Mouse (Mus musculus) embryo, embryonic 11.5 days (tissue): ENCODE results near the gene Rab14.

Source experiments
- DNase-seq: peaks from one replicate; pipeline ENCODE4 v3.0.0-alpha.2; 2012; ENCODE audit warnings: low read depth, low spot score

Gene Rab14

GRCm38 (mm10) chr2:35200898-35201668 lies at the start of gene Rab14:
Gene Rab14, minus strand, starts transcription at chr2:35201120.
- peak; percentile 100 for DNase-seq

- no peak for DNase-seq
Measured at GRCm38 (mm10) chr2:35247763-35248162, 46.8 kb upstream of the Rab14 start.

- DNase-seq = no peak
Measured at GRCm38 (mm10) chr2:35244241-35244640, 43.3 kb upstream of the Rab14 start.

- no peak for DNase-seq
Measured at GRCm38 (mm10) chr2:35235021-35235420, 34.1 kb upstream of the Rab14 start.

- DNase-seq = no peak
Measured at GRCm38 (mm10) chr2:35233898-35234297, 33.0 kb upstream of the Rab14 start.

- no peak for DNase-seq
Measured at GRCm38 (mm10) chr2:35232595-35233445, 31.9 kb upstream of the Rab14 start.

GRCm38 (mm10) chr2:35231871-35232270 lies 31.0 kb upstream of the Rab14 start:
- no peak for DNase-seq

- DNase-seq = no peak
Measured at GRCm38 (mm10) chr2:35230215-35230614, 29.3 kb upstream of the Rab14 start.

- DNase-seq = no peak
Measured at GRCm38 (mm10) chr2:35228145-35228544, 27.2 kb upstream of the Rab14 start.

- no peak for DNase-seq
Measured at GRCm38 (mm10) chr2:35224285-35224684, 23.4 kb upstream of the Rab14 start.

- no peak for DNase-seq
Measured at GRCm38 (mm10) chr2:35222822-35223391, 22.0 kb upstream of the Rab14 start.

- no peak for DNase-seq
Measured at GRCm38 (mm10) chr2:35218736-35219135, 17.8 kb upstream of the Rab14 start.

- DNase-seq = no peak
Measured at GRCm38 (mm10) chr2:35216701-35217100, 15.8 kb upstream of the Rab14 start.

- DNase-seq = no peak
Measured at GRCm38 (mm10) chr2:35215363-35215762, 14.4 kb upstream of the Rab14 start.

- DNase-seq = peak; percentile 78
Measured at GRCm38 (mm10) chr2:35214881-35215358, 14.0 kb upstream of the Rab14 start.

GRCm38 (mm10) chr2:35213345-35213910 lies 12.5 kb upstream of the Rab14 start:
- DNase-seq = no peak

GRCm38 (mm10) chr2:35211681-35212080 lies 10.8 kb upstream of the Rab14 start:
- DNase-seq = no peak

GRCm38 (mm10) chr2:35208931-35209665 lies 8.2 kb upstream of the Rab14 start:
- no peak for DNase-seq

GRCm38 (mm10) chr2:35208054-35208453 lies 7.1 kb upstream of the Rab14 start:
- DNase-seq = no peak

- no peak for DNase-seq
Measured at GRCm38 (mm10) chr2:35206761-35207160, 5.8 kb upstream of the Rab14 start.

GRCm38 (mm10) chr2:35203729-35204128 lies 2.8 kb upstream of the Rab14 start:
- no peak for DNase-seq
